Mouse (Mus musculus) ES-Bruce4 (cell line): ENCODE measurements at regions not wholly inside any gene's neighbourhood (a gene's known extent, or its start where the extent isn't known, plus 50 kb on each side); places are given as distances from the start of the nearest gene placed in this dataset.

Experiments
- H3K27ac ChIP-seq: 2 replicates; pipeline ENCODE4 v1.5.1; 2012; ENCODE audit warnings: low read length, inconsistent platforms; ENCODE audit not compliant: insufficient read depth
- H3K27me3 ChIP-seq: 2 replicates; pipeline ENCODE4 v1.6.1; 2012; ENCODE audit warnings: mild to moderate bottlenecking, low read length, inconsistent platforms; ENCODE audit not compliant: control insufficient read depth, poor library complexity, insufficient read depth, severe bottlenecking
- H3K36me3 ChIP-seq: 2 replicates; pipeline ENCODE4 v1.6.1; 2012; ENCODE audit warnings: inconsistent platforms, mild to moderate bottlenecking, low read length, moderate library complexity; ENCODE audit not compliant: control insufficient read depth, poor library complexity, insufficient read depth, severe bottlenecking
- H3K4me1 ChIP-seq: one replicate; pipeline ENCODE4 v1.8.1; 2011; ENCODE audit warnings: low read length; ENCODE audit not compliant: control insufficient read depth, insufficient read depth
- H3K4me3 ChIP-seq: 2 replicates; pipeline ENCODE4 v1.5.1; 2011; ENCODE audit warnings: low read depth, mild to moderate bottlenecking, low read length
- H3K9ac ChIP-seq: 2 replicates; pipeline ENCODE4 v1.6.1; 2012; ENCODE audit warnings: low read depth, mild to moderate bottlenecking, inconsistent platforms; ENCODE audit not compliant: poor library complexity, severe bottlenecking
- H3K9me3 ChIP-seq: replicated peaks from 2 replicates; pipeline ENCODE4 v1.6.1; 2012; ENCODE audit warnings: mild to moderate bottlenecking, low read length, inconsistent platforms; ENCODE audit not compliant: control insufficient read depth, poor library complexity, insufficient read depth, severe bottlenecking
- CTCF ChIP-seq: IDR thresholded peaks from one replicate; pipeline ENCODE4 v1.8.1; 2011; ENCODE audit warnings: low read depth, low read length
- EP300 ChIP-seq: IDR thresholded peaks from 2 replicates; pipeline ENCODE4 v1.6.1; 2011; ENCODE audit warnings: low read depth, low read length; ENCODE audit not compliant: insufficient read depth
- POLR2A ChIP-seq: IDR thresholded peaks from one replicate; pipeline ENCODE4 v1.8.1; 2011; ENCODE audit warnings: low read length; ENCODE audit not compliant: insufficient read depth

- Histone ChIP-seq H3K4me3 (no peak overlapping the region), H3K36me3 (no peaks in the 10 kb centered on the region), H3K27ac (no peak overlapping the region), H3K4me1 (no peaks in the 10 kb centered on the region), H3K27me3 (no peaks in the 10 kb centered on the region), H3K9me3 (no peaks in the 10 kb centered on the region; the same call in 1 of the 2 replicates), H3K9ac (no peak overlapping the region)
- TF ChIP-seq CTCF (no peak), POLR2A (no peak), EP300 (no peak)
Measured at GRCm38 (mm10) chr7:116596914-116597313, 92.7 kb downstream of the Nucb2 start.

GRCm38 (mm10) chr7:116600340-116600739 lies 96.2 kb downstream of the Nucb2 start:
- Histone ChIP-seq H3K4me1 (no peaks in the 10 kb centered on the region), H3K27me3 (no peaks in the 10 kb centered on the region), H3K9ac (no peak overlapping the region), H3K36me3 (no peaks in the 10 kb centered on the region), H3K9me3 (no peaks in the 10 kb centered on the region; the same call in 1 of the 2 replicates), H3K4me3 (no peak overlapping the region), H3K27ac (no peak overlapping the region)
- TF ChIP-seq EP300 (no peak), POLR2A (no peak), CTCF (no peak)

GRCm38 (mm10) chr7:116603167-116603839 lies 99.1 kb downstream of the Nucb2 start:
- Histone ChIP-seq H3K36me3 (no peaks in the 10 kb centered on the region), H3K9ac (no peak overlapping the region), H3K27ac (no peak overlapping the region), H3K4me3 (no peak overlapping the region), H3K9me3 (no peaks in the 10 kb centered on the region), H3K27me3 (no peaks in the 10 kb centered on the region), H3K4me1 (no peaks in the 10 kb centered on the region)
- TF ChIP-seq EP300 (no peak), CTCF (no peak), POLR2A (no peak)

GRCm38 (mm10) chr7:116603840-116604194 lies 99.6 kb downstream of the Nucb2 start:
- Histone ChIP-seq H3K9ac (no peak overlapping the region), H3K27me3 (no peaks in the 10 kb centered on the region), H3K27ac (no peak overlapping the region), H3K9me3 (no peaks in the 10 kb centered on the region), H3K4me3 (no peak overlapping the region), H3K36me3 (no peaks in the 10 kb centered on the region), H3K4me1 (no peaks in the 10 kb centered on the region)
- TF ChIP-seq EP300 (no peak), POLR2A (no peak), CTCF (no peak)

GRCm38 (mm10) chr7:116606255-116606654 lies 102.1 kb downstream of the Nucb2 start:
- Histone ChIP-seq H3K36me3 (no peaks in the 10 kb centered on the region), H3K4me1 (no peaks in the 10 kb centered on the region), H3K9me3 (no peaks in the 10 kb centered on the region), H3K9ac (no peak overlapping the region), H3K27me3 (no peaks in the 10 kb centered on the region; the same call in 1 of the 2 replicates), H3K27ac (no peak overlapping the region), H3K4me3 (no peak overlapping the region)
- TF ChIP-seq EP300 (no peak), POLR2A (no peak), CTCF (no peak)

GRCm38 (mm10) chr7:116606751-116607483 lies 102.7 kb downstream of the Nucb2 start:
- no peak overlapping the region for H3K27ac ChIP-seq
- no peak overlapping the region for H3K9ac ChIP-seq
- H3K36me3 ChIP-seq = no peaks in the 10 kb centered on the region
- no peaks in the 10 kb centered on the region for H3K4me1 ChIP-seq
- H3K27me3 ChIP-seq = no peaks in the 10 kb centered on the region; the same call in 1 of the 2 replicates
- no peaks in the 10 kb centered on the region for H3K9me3 ChIP-seq
- no peak overlapping the region for H3K4me3 ChIP-seq
- no peak for TF ChIP-seq POLR2A
- TF ChIP-seq EP300 = no peak
- TF ChIP-seq CTCF = no peak
